Mouse (Mus musculus): ENCODE data around the gene Flna.

GRCm38 (mm10) chrX:74269736-74270061 is 20.1 kb upstream of the Flna start:
- TF ChIP-seq POLR2A (IDR thresholded peaks at IDR 0.05; ENCODE audit: insufficient read depth, low read length) (no peak), CTCF (IDR thresholded peaks at IDR 0.05; ENCODE audit: low read depth, low read length) (no peak)

Measured in ES-Bruce4 (cell line).